Mouse (Mus musculus) gastrocnemius, adult 8-10 months (tissue): ENCODE data around the gene Zfp983. TPM values are rescaled to one million over a fixed set of nuclear protein-coding genes. Genes with fewer than 3 reads are reported as not detected.

ENCODE experiments used
- total RNA-seq, 4 experiments: library from RNA; stranded (reverse); gene quantifications; 2 replicates each; pipeline ENCODE4 v1.2.4; 2022

Gene Zfp983
- total RNA-seq, 4 experiments from 2014 or later, result 0.88 to 1.5 (median 1.4) TPM

Other genes with a start within 250 kb of the Zfp983 start
- gene Zfp54, start 227.4 kb upstream of the Zfp983 start, total RNA-seq, result 1 to 10 TPM in 2 of 4 experiments, under 1 TPM in 2; 0.77 to 1.9 (median 1.1) TPM
- 10 to 100 TPM; 10.5 to 11.7 (median 10.9) TPM for gene Zfp51, start 200.2 kb upstream of the Zfp983 start, total RNA-seq
- 1 to 10 TPM; 1.3 to 1.8 (median 1.5) TPM for gene Zfp53, start 161.6 kb upstream of the Zfp983 start, total RNA-seq
- 10 to 100 TPM in 1 of 4 experiments, 1 to 10 TPM in 3; 6.9 to 11.4 (median 8.5) TPM for gene Zfp52, start 115.1 kb upstream of the Zfp983 start, total RNA-seq
- gene Zfp948, start 83.6 kb upstream of the Zfp983 start, total RNA-seq, result 1 to 10 TPM in 3 of 4 experiments, under 1 TPM in 1; 0.97 to 1.9 (median 1.6) TPM
- gene Gm10226, start 41.2 kb downstream of the Zfp983 start, total RNA-seq, result 1 to 10 TPM in 2 of 4 experiments, not detected in 2; 1.9 to 3.4 TPM
- under 1 TPM; 0.51 to 0.91 (median 0.77) TPM for gene Zfp760, start 57.1 kb downstream of the Zfp983 start, total RNA-seq
- gene Zfp229, start 80.2 kb downstream of the Zfp983 start, total RNA-seq, result 1 to 10 TPM; 4.3 to 6.4 (median 5.7) TPM
- under 1 TPM; 0.32 to 0.43 (median 0.34) TPM for gene Zfp820, start 195.1 kb downstream of the Zfp983 start, total RNA-seq